Mouse (Mus musculus): ENCODE results near the gene Gm44511. TPM values are rescaled to one million over a fixed set of nuclear protein-coding genes. Genes with fewer than 3 reads are reported as not detected.

Gene Gm44511
- not detected in 4 replicates for total RNA-seq (2023; ENCODE audit: inconsistent age)

GRCm38 (mm10) chr6:128826132-128826531 lies at the start of gene Gm44511, which contains the start of gene Klrb1b:
TSS of gene Gm44511 (minus strand) at chr6:128826315.
TSS of gene Klrb1b (minus strand) at chr6:128826331.

GRCm38 (mm10) chr6:128789115-128789514 lies 37.0 kb downstream of the Gm44511 start, which contains the start of gene Klrb1c:
TSS of gene Klrb1c (minus strand) at chr6:128789215.

Other genes starting within 250 kb of the Gm44511 start
- not detected in 4 replicates for gene A2ml1, start 244.7 kb downstream of the Gm44511 start, total RNA-seq (2023; ENCODE audit: inconsistent age)
- gene Klrb1a, start 202.8 kb downstream of the Gm44511 start, total RNA-seq (2023; ENCODE audit: inconsistent age) = 1.1 TPM in 1 of 4 replicates, not detected in the others
- 126 to 155 TPM (median 143 TPM) in 4 replicates for gene Clec2h, start 163.9 kb downstream of the Gm44511 start, total RNA-seq (2023; ENCODE audit: inconsistent age)
- gene Klrb1, start 103.3 kb downstream of the Gm44511 start, total RNA-seq (2023; ENCODE audit: inconsistent age) = not detected in 4 replicates
- gene Klrb1c, start 37.1 kb downstream of the Gm44511 start, total RNA-seq (2023; ENCODE audit: inconsistent age) = 0.99 to 1.3 TPM (median 1.1 TPM) in 4 replicates
- 0.71 TPM in 1 of 4 replicates, not detected in the others for gene Klrb1b, start within 50 bp of the Gm44511 start, total RNA-seq (2023; ENCODE audit: inconsistent age)
- 61.6 to 63.6 TPM (median 62.4 TPM) in 4 replicates for gene Clec2i, start 61.3 kb upstream of the Gm44511 start, total RNA-seq (2023; ENCODE audit: inconsistent age)
- 72.1 to 90.3 TPM (median 82.8 TPM) in 4 replicates for gene BC035044, start 64.8 kb upstream of the Gm44511 start, total RNA-seq (2023; ENCODE audit: inconsistent age)
- gene Clec2g, start 108.1 kb upstream of the Gm44511 start, total RNA-seq (2023; ENCODE audit: inconsistent age) = 7.5 to 13.9 TPM (median 10.7 TPM) in 4 replicates
- 2.8 to 4.4 TPM (median 3.9 TPM) in 4 replicates for gene Klrb1f, start 219.6 kb upstream of the Gm44511 start, total RNA-seq (2023; ENCODE audit: inconsistent age)